Mouse (Mus musculus) gastrocnemius, adult 2 months (tissue): ENCODE results near the gene Daam2. TPM values are rescaled to one million over a fixed set of nuclear protein-coding genes. Genes with fewer than 3 reads are reported as not detected.

Experiments
- DNase-seq: peaks from one replicate; pipeline ENCODE4 v3.0.0; 2022
- H3K27ac ChIP-seq: fragments of 200-600 bp; 2 replicates; pipeline ENCODE4 v1.8.1; 2022; ENCODE audit warnings: mild to moderate bottlenecking
- H3K4me3 ChIP-seq: fragments of 200-600 bp; 2 replicates; pipeline ENCODE4 v1.8.1; 2022; ENCODE audit warnings: mild to moderate bottlenecking, moderate library complexity
- CTCF ChIP-seq: fragments of 200-600 bp; IDR thresholded peaks from 2 replicates; pipeline ENCODE4 v1.8.1; 2022; ENCODE audit warnings: antibody characterized with exemption, mild to moderate bottlenecking, moderate library complexity
- intact Hi-C: fragments of 180-260 bp; cut with DNase I; formaldehyde crosslinking; loops from one replicate; pipeline ENCODE4 v1.15.1; 2025
- total RNA-seq, 2 experiments: library from RNA; stranded (reverse); gene quantifications; 2 replicates each; pipeline ENCODE4 v1.2.3; 2021

Gene Daam2
- total RNA-seq, 2 experiments from 2014 or later, result 3.0 to 6.0 TPM

DNA sequence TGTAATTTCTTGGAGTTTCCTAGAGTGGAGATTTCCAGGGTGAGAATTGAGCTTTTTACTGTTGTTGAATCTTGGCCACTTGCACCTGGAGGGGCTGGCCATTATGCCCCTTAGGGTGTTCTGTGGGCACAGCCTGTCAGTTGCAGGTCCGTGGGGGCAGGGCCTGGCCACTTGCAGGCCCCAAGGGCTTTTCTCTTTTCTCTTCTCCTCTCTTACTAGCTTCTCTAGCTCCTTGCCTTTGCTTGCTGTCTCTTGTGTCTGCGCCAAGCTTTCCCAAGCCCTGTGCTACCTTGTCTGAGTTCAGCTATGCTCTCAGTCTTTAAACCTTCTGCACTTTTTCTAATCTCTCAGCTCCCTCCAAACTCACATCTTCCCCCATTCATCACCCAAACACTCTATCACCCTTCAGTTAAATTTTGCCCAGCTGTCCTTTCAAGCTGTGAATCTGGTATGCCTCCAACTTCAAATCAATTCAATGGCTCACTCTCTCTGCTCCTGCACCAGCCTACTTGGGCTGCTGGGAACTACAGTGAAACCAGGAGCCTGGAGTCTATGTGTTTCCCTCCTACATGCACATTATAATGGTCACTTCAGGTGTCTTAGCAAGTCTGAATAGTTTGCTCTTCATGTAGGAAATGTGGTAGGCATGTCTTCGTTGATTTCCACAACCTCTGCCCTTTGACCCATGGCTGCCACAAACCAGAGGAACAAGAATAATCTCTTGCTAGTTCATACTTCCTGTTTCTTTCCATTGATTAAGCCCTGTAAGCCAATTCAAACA lies 141.7 kb downstream of the Daam2 start:
- Histone ChIP-seq H3K4me3 (no peak overlapping the region), H3K27ac (no peak overlapping the region)
- DNase-seq, result no peak
- intact Hi-C loops, result loop anchor here (10.0 kb wide), 1 partner anchor 312 kb away; no protein-coding TSS in a partner anchor
- no peak for TF ChIP-seq CTCF

DNA sequence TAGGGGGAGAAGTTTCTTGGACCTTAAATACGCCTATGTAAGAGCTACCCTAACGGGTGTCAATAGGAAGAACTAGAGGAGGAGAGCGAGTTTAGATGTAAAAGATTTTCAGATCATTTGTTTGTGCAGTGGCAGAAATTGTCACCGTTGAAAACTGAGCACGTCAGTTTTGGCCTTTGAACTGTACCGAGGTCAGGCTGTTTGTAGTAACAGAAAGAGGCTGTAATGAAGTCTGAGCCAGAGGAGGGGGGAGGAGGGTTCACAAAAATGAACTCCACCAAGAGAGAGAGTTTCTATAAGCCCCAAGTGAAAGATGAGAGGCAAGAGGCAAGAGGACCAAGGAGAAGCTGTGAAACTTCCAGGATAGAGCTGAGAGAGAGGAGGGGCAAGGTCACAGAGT lies 144.3 kb downstream of the Daam2 start:
- intact Hi-C loops, result loop anchor here (10.0 kb wide), 1 partner anchor 315 kb away; no protein-coding TSS in a partner anchor
- no peak overlapping the region for H3K4me3 ChIP-seq
- no peak for DNase-seq
- TF ChIP-seq CTCF, result no peak
- H3K27ac ChIP-seq, result no peak overlapping the region

DNA sequence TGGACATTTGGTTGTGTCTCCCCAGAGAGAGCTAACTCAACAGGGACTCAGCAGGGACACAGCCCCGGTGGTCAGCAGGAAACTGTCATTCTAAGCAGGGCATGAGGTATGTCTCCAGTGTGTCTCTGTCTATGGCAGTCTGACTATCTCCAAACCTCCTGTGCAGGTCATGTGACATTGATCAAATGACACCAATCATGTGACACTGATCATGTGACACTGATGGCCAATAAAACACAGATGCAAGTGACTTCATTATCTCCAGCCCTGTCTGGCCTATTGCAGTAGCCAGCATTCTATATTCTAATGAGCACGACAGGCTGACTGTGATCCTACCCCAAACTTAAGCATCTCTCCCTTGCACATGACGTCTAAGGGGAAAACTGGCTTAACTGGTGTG lies 147.9 kb downstream of the Daam2 start:
- Histone ChIP-seq H3K4me3 (no peak overlapping the region), H3K27ac (no peak overlapping the region)
- TF ChIP-seq CTCF, result no peak
- no peak for DNase-seq
- intact Hi-C loops, result no loop called here

DNA sequence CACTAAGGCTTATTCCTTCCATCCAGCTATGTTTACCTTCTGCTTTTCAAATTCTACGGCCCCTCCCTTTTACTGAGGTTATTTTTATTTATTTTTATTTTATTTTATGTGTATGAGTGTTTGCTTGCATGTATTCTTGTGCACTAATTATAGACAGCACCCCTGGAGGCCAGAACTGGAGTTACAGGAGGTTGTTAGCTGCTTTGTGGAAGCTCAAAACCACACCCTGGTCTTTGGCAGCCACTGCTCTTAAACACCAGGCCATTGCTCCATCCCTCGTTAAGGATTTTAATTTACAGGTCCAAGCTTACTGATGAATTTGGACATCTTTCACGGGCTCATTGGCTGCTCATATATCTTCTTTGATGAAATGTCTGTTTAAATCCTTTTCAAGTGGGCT lies 150.6 kb downstream of the Daam2 start:
- TF ChIP-seq CTCF, result peak; percentile 29; the same call in 1 of the 2 replicates
- DNase-seq, result no peak
- Histone ChIP-seq H3K27ac (no peak overlapping the region), H3K4me3 (no peak overlapping the region)
- intact Hi-C loops, result no loop called here

DNA sequence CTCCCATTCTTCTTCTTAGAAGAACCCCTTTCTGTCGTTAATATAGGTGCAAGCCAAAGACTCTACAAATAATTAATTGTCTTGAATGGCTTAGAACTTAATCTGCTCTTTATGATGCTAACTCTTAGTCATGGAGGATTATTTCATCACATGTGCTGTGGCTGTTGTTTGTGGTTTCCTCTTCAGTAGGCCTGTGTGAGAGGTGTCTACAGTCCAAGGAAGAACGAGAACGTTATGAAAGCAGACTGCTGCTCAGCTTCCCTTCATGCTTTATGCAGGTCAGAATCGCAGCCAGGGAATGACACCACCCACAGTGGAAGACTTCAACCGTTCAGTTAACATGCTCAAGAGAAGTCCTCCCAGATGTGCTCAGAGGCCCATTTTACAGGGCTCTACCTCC lies 151.2 kb downstream of the Daam2 start:
- no peak for DNase-seq
- intact Hi-C loops, result no loop called here
- TF ChIP-seq CTCF, result no peak
- Histone ChIP-seq H3K4me3 (no peak overlapping the region), H3K27ac (no peak overlapping the region)

Other genes with a start within 250 kb of the Daam2 start
- 10 to 100 TPM; 18.5 to 19.4 TPM for gene Mocs1, start 136.0 kb downstream of the Daam2 start, total RNA-seq
- not detected for gene Kif6, start 50.8 kb upstream of the Daam2 start, total RNA-seq